22 mouse cellular contexts compared by ENCODE assay signal in the genomic region with DNA sequence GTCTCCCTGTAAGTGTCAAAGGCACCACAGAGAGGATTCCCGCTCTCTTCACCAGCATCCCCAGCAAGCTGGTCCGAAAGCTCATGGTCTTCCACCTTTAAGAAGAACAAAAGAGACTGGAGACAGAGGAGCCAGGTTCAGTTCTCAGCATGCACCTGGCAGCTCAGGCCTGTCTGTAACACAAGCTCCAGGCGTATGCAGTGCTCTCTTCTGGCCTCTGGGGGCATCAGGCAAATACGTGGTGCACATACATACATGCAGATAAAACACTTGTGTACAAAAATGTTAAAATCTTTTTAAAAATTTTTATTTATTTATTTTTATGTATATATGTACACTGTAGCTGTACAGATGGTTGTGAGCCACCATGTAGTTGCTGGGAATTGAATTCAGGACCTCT. TPM values are rescaled to one million over a fixed set of nuclear protein-coding genes. Genes with fewer than 3 reads are reported as not detected.
DNase-seq lines count a peak whose midpoint lies in the region; ATAC-seq and TF ChIP-seq lines count a peak whose summit lies in the region.
"Had no signal": no experiment of that assay in that cellular context is flagged by ENCODE, and none has a peak within 500 bp of the region (broad histone marks: within the 10 kb centered on the region; RNA-seq: fewer than 3 reads in every experiment).

No protein-coding gene starts in this region.

- H3K4me1 ChIP-seq in hindbrain, postnatal 0 days (ENCODE audit: insufficient read depth, low read length), result no peaks in the 10 kb centered on the region
- peaks cover 25% of the 10 kb centered on the region for H3K4me1 ChIP-seq in hindbrain, embryonic 10.5 days (replicated peaks)
- peaks cover 5% of the 10 kb centered on the region; the same call in 1 of the 2 replicates for H3K4me1 ChIP-seq in liver, postnatal 0 days (ENCODE audit: insufficient read depth)
- peaks cover 17% of the 10 kb centered on the region for H3K4me1 ChIP-seq in liver, embryonic 12.5 days

- no peak for TF ChIP-seq EP300 in liver, postnatal 0 days (IDR thresholded peaks at IDR 0.05; ENCODE audit: low read depth)

- no peak overlapping the region for H3K4me3 ChIP-seq in hindbrain, postnatal 0 days (ENCODE audit: low read length)
- no peak overlapping the region for H3K4me3 ChIP-seq in hindbrain, embryonic 10.5 days
- H3K4me3 ChIP-seq in liver, postnatal 0 days (ENCODE audit: low read depth, low read length), result no peak overlapping the region
- no peak overlapping the region for H3K4me3 ChIP-seq in liver, embryonic 12.5 days
- H3K4me3 ChIP-seq: embryonic facial prominence, embryonic 13.5 days; gastrocnemius, adult 2 months had no signal

- H3K27me3 ChIP-seq in hindbrain, postnatal 0 days (ENCODE audit: insufficient read depth, low read length), result no peaks in the 10 kb centered on the region
- H3K27me3 ChIP-seq in hindbrain, embryonic 10.5 days (ENCODE audit: insufficient read depth, poor library complexity, severe bottlenecking), result no peaks in the 10 kb centered on the region
- H3K27me3 ChIP-seq in liver, postnatal 0 days (ENCODE audit: insufficient read depth, low read length), result no peaks in the 10 kb centered on the region
- H3K27me3 ChIP-seq in liver, embryonic 12.5 days (replicated peaks), result no peaks in the 10 kb centered on the region
- H3K27me3 ChIP-seq: embryonic facial prominence, embryonic 13.5 days had no signal

- no peak for DNase-seq in hindbrain, postnatal 0 days (ENCODE audit: low spot score)
- DNase-seq in hindbrain, embryonic 10.5 days (ENCODE audit: low spot score), result no peak
- DNase-seq in liver, postnatal 0 days, result no peak
- peak; percentile 24 for DNase-seq in A20 (ENCODE audit: low read depth, low spot score)
- DNase-seq in R1 (ENCODE audit: low read depth, low spot score), result peak; percentile 77
- no peak for DNase-seq in thymus, postnatal 4 days
- DNase-seq in left cerebral cortex, adult 8-10 months (ENCODE audit: low spot score in 2 of 2), result no peak
- DNase-seq: adrenal gland, postnatal 25 days; cerebellum, adult 9-10 months; gastrocnemius, adult 2 months; heart, postnatal 4 days; right cerebral cortex, adult 18-20 months; thymus, adult 2 months had no signal

- H3K36me3 ChIP-seq in hindbrain, postnatal 0 days (ENCODE audit: insufficient read depth, low read length), result no peaks in the 10 kb centered on the region; the same call in 1 of the 2 replicates
- H3K36me3 ChIP-seq in hindbrain, embryonic 10.5 days, result peaks cover 44% of the 10 kb centered on the region
- H3K36me3 ChIP-seq in liver, postnatal 0 days (replicated peaks; ENCODE audit: insufficient read depth, low read length), result peaks cover 8% of the 10 kb centered on the region; the same call in 1 of the 2 replicates
- H3K36me3 ChIP-seq in liver, embryonic 12.5 days, result peaks cover 37% of the 10 kb centered on the region

- H3K27ac ChIP-seq in hindbrain, postnatal 0 days, result no peak overlapping the region
- no peak overlapping the region for H3K27ac ChIP-seq in hindbrain, embryonic 10.5 days
- no peak overlapping the region for H3K27ac ChIP-seq in liver, postnatal 0 days (ENCODE audit: low read depth)
- H3K27ac ChIP-seq in liver, embryonic 12.5 days, result no peak overlapping the region
- H3K27ac ChIP-seq: embryonic facial prominence, embryonic 13.5 days; gastrocnemius, adult 2 months had no signal

- no peak for ATAC-seq in hindbrain, postnatal 0 days
- ATAC-seq in liver, postnatal 0 days, result no peak
- no peak for ATAC-seq in liver, embryonic 12.5 days

- H3K4me2 ChIP-seq in hindbrain, postnatal 0 days (ENCODE audit: low read depth, low read length), result no peak overlapping the region
- H3K4me2 ChIP-seq in liver, postnatal 0 days (ENCODE audit: low read depth, low read length), result no peak overlapping the region
- H3K4me2 ChIP-seq in liver, embryonic 12.5 days, result no peak overlapping the region
- H3K4me2 ChIP-seq: embryonic facial prominence, embryonic 13.5 days had no signal

- WGBS in hindbrain, postnatal 0 days, result 100% methylated on average over 4 of the region's 4 CpGs
- 98% methylated on average over 4 of the region's 4 CpGs for WGBS in hindbrain, embryonic 10.5 days
- 89% methylated on average over 4 of the region's 4 CpGs for WGBS in liver, postnatal 0 days (ENCODE audit: insufficient replicate concordance)
- 89% methylated on average over 4 of the region's 4 CpGs for WGBS in liver, embryonic 12.5 days (ENCODE audit: insufficient replicate concordance)

- H3K9me3 ChIP-seq in hindbrain, postnatal 0 days (ENCODE audit: low read length), result no peaks in the 10 kb centered on the region
- H3K9me3 ChIP-seq in hindbrain, embryonic 10.5 days, result peaks cover 7% of the 10 kb centered on the region
- no peaks in the 10 kb centered on the region for H3K9me3 ChIP-seq in liver, postnatal 0 days (ENCODE audit: low read length)
- peaks cover 4% of the 10 kb centered on the region; the same call in 1 of the 2 replicates for H3K9me3 ChIP-seq in liver, embryonic 12.5 days (replicated peaks)
- H3K9me3 ChIP-seq: embryonic facial prominence, embryonic 13.5 days had no signal

- no peak overlapping the region for H3K9ac ChIP-seq in hindbrain, postnatal 0 days (replicated peaks; ENCODE audit: low read length)
- H3K9ac ChIP-seq in liver, postnatal 0 days (replicated peaks), result no peak overlapping the region
- H3K9ac ChIP-seq in liver, embryonic 12.5 days, result no peak overlapping the region
- H3K9ac ChIP-seq: embryonic facial prominence, embryonic 13.5 days had no signal

- peak; percentile 41 for TF ChIP-seq CTCF in hindbrain, postnatal 0 days (IDR thresholded peaks at IDR 0.05; ENCODE audit: low read depth)
- TF ChIP-seq CTCF in liver, postnatal 0 days (IDR thresholded peaks at IDR 0.05; ENCODE audit: low read depth), result 0 out of 2 replicates have a peak, but pooled peaks have one; percentile 2

RNA-seq across cellular contexts. Expression of a gene that starts 19.7 kb away (rescaled TPM):
- 133 and 134 TPM in 2 replicates for total RNA-seq in hindbrain, postnatal 0 days (2014; rRNA removed)
- 23.2 and 25.4 TPM in 2 replicates for polyA plus RNA-seq in hindbrain, postnatal 0 days (2015; fragmentation: Nextera tagmentation; extraction: Ambion mirVana)
- polyA plus RNA-seq in hindbrain, embryonic 10.5 days (2016; fragmentation: Nextera tagmentation; extraction: Ambion mirVana), result 20.8 and 29.3 TPM in 2 replicates
- 1.6 and 1.8 TPM in 2 replicates for polyA plus RNA-seq in liver, postnatal 0 days (2015; fragmentation: Nextera tagmentation; extraction: Ambion mirVana)
- polyA plus RNA-seq in liver, embryonic 12.5 days (2016; fragmentation: Nextera tagmentation; extraction: Ambion mirVana), result 4.5 TPM in 2 replicates
- total RNA-seq in left cerebral cortex, adult 8-10 months (2022), result 100 to 1,000 TPM; 107 to 122 (median 115) TPM

RNA-seq across cellular contexts. Expression of a gene that starts 31.1 kb away (rescaled TPM):
- 69.6 and 74.4 TPM in 2 replicates for total RNA-seq in hindbrain, postnatal 0 days (2014; rRNA removed)
- 133 and 135 TPM in 2 replicates for polyA plus RNA-seq in hindbrain, postnatal 0 days (2015; fragmentation: Nextera tagmentation; extraction: Ambion mirVana)
- 67.0 and 85.8 TPM in 2 replicates for polyA plus RNA-seq in hindbrain, embryonic 10.5 days (2016; fragmentation: Nextera tagmentation; extraction: Ambion mirVana)
- polyA plus RNA-seq in liver, postnatal 0 days (2015; fragmentation: Nextera tagmentation; extraction: Ambion mirVana), result 22.8 and 23.4 TPM in 2 replicates
- 26.6 and 28.0 TPM in 2 replicates for polyA plus RNA-seq in liver, embryonic 12.5 days (2016; fragmentation: Nextera tagmentation; extraction: Ambion mirVana)
- 10 to 100 TPM; 60.3 to 66.1 (median 63.8) TPM for total RNA-seq in left cerebral cortex, adult 8-10 months (2022)

RNA-seq across cellular contexts. Expression of a gene that starts 51.2 kb away (rescaled TPM):
- not detected in 2 replicates for total RNA-seq in hindbrain, postnatal 0 days (2014; rRNA removed)
- 1.0 and 1.7 TPM in 2 replicates for polyA plus RNA-seq in hindbrain, postnatal 0 days (2015; fragmentation: Nextera tagmentation; extraction: Ambion mirVana)
- not detected in 2 replicates for polyA plus RNA-seq in hindbrain, embryonic 10.5 days (2016; fragmentation: Nextera tagmentation; extraction: Ambion mirVana)
- polyA plus RNA-seq in liver, postnatal 0 days (2015; fragmentation: Nextera tagmentation; extraction: Ambion mirVana), result not detected in 2 replicates
- polyA plus RNA-seq in liver, embryonic 12.5 days (2016; fragmentation: Nextera tagmentation; extraction: Ambion mirVana), result not detected in 2 replicates
- total RNA-seq in left cerebral cortex, adult 8-10 months (2022), result under 1 TPM in 1 of 4 experiments, not detected in 3; 0.83 TPM
- total RNA-seq: adrenal gland, postnatal 25 days; gastrocnemius, adult 2 months; granulocyte monocyte progenitor cell, adult 5-6 weeks; heart, postnatal 4 days; layer of hippocampus, adult 8-10 months; megakaryocyte progenitor cell, adult 5-6 weeks had no signal
- polyA plus RNA-seq: heart, embryonic 14.5 days; kidney, embryonic 16.5 days; neural tube, embryonic 11.5 days; stomach, embryonic 14.5 days had no signal

Comparison
In these comparisons a context has a peak if more than half of its experiments do, and no peak if none do; other contexts are left out.
1. DNase-seq: peak in A20 (single experiment) and R1 (single experiment); none in hindbrain, postnatal 0 days (single experiment), hindbrain, embryonic 10.5 days (single experiment), liver, postnatal 0 days (single experiment), thymus, postnatal 4 days (single experiment) and left cerebral cortex, adult 8-10 months (0 of 2).